Mouse (Mus musculus): Measurements from ENCODE around the gene Tanc1.

DNA sequence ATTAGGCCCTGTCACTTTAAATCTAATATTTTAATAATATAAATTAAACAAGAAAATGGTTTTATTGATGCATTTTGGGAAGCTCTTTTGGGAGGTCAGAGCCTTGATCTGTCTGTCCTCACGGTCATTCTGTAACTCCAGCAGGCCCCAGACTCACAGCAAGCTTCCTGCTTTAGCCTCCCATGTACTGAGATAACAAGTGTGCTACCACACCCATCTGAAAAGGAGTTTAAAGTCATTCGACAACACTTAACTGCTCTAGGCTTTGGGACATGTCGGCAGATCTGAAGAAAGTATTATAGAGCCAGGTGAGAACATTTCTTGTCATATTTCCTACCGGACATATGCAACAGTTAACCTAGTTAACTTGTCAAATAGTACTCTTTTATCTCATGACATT, 69.3 kb downstream of the Tanc1 start:
- TF ChIP-seq POLR2A (IDR thresholded peaks at IDR 0.05; ENCODE audit: low read depth, low read length) (no peak), CTCF (IDR thresholded peaks at IDR 0.05; ENCODE audit: extremely low read depth, insufficient read length, insufficient replicate concordance, low read depth, low read length) (no peak)

Measured in small intestine, adult 2 months (tissue).